Mouse (Mus musculus) liver, adult (tissue): ENCODE measurements around the gene Nras.

ENCODE experiments used
- GATA4 ChIP-seq: IDR thresholded peaks from 2 replicates; pipeline ENCODE4 v1.6.1; 2014; ENCODE audit warnings: mild to moderate bottlenecking, low read length; ENCODE audit not compliant: insufficient replicate concordance

Nras gene

DNA sequence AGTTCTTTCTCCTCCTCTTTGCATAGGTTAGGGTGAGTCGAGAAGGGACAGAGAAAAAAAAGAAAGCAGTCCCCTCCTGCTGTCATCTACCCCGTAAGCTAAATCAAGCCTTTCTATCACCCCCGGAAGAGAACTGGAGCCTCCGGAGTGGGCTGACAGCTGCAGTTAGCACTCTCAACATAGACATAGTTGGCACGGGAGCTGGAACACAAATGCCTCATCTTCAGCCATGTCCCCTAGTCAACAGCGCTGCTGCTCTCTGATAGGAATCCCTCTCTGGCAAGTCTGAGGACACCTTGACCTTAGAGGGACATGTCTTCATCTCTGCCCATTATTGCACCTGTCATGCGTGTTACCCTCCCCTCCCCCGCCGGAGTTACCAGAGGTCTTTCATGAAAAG is 21.2 kb downstream of the Nras start:
- TF ChIP-seq GATA4 = no peak

- no peak for TF ChIP-seq GATA4
Measured at GRCm38 (mm10) chr3:103081051-103081450, 23.0 kb downstream of the Nras start.

- no peak for TF ChIP-seq GATA4
Measured at GRCm38 (mm10) chr3:103081861-103082453, 23.9 kb downstream of the Nras start.

DNA sequence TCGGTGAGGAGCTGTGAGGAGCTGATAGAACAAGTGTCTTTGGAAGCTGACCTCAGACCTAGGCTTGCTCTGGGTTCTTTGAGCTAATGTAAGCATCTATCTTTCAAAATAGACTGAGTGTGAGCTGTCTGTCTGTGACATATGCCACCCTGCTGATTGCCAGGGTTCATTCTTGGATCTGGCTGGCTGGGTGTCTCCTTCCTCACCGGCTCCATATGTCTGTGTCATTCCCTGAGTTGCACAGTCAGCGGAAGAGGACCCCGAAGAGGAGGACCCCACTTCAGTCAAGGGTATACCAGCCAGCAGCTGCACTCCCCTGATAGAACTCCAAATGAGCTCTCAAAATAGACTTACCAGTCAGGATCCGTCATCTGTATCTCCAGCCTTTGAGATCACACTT is 24.7 kb downstream of the Nras start:
- no peak for TF ChIP-seq GATA4

DNA sequence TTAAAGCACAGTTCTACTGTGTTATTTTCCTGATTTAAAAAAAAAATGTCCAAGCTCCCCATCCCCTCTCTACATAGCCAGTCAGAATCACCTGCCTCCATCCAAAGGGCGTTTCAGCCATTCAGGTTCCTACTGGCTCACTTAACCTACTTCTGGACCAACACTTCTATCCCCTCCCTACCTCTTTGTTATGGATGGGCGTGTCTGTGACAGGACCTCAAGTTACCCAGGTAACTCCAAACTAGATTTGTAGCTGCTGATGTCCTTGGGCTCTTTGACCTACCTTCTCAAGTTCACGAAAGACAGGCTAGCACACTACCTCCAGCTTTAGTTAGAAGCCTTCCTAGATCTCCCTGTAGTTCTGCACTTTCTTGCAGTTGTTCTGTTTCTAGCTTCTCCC is 27.9 kb downstream of the Nras start:
- no peak for TF ChIP-seq GATA4

GRCm38 (mm10) chr3:103091753-103092152 is 33.7 kb downstream of the Nras start:
- no peak for TF ChIP-seq GATA4

GRCm38 (mm10) chr3:103098662-103099061 is 40.6 kb downstream of the Nras start:
- no peak for TF ChIP-seq GATA4

GRCm38 (mm10) chr3:103099667-103100066 is 41.6 kb downstream of the Nras start:
- TF ChIP-seq GATA4 = no peak

DNA sequence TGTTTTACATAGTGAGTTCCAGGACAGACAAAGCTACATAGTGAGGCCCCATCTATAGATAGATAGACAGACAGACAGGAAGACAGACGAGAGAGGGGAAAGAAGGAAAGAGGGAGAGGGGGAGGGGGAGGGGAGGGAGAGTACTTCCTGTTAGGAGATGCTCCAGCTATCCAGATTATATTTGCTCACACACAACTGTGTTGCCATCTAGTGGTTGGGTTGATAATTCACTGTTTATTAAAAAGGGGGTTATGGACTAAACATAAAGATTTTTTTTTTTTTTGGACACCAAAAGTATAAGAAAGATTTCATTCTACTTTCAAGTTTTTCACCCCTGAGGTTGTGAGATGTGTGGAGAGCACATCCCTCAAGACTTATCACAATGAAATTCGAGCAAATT is 42.6 kb downstream of the Nras start:
- TF ChIP-seq GATA4 = no peak

DNA sequence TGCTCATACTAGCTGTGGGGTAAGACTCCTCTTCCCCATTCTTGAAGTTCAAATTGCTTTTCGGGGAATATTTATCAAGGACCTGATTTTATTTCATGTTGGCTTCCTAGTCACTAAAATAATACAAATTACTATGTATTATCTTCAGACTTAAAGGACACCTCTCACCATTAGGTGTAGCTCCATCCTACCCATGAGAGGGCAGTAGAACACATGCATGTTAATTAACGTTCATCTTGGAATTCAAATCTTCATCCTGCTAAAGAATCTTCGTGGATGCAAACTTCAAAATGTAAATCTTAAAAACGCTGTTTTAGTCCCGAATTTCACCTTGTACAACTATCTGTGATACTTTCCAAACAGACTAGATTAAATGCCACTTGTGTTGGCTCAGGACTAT is 43.1 kb downstream of the Nras start:
- TF ChIP-seq GATA4 = no peak

DNA sequence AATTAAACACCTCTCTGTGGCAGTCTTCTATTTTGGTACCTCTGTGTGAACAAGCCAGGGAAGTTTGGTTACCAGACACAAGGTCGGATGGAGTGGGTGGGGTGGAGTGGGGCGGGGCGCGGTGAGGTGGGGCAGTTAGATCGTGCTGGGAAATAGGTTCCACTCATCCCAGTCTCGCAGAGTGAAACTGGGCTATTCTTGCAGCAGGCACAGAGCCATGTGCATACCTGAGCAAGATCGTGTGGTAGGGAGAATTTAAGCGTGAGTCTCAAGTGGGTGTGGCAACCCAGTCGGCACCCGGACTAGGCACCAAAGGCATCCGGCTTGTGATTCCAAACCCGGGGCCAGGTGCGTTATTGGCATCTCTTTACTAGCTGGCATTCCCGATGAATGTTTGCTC is 43.8 kb downstream of the Nras start:
- no peak for TF ChIP-seq GATA4

DNA sequence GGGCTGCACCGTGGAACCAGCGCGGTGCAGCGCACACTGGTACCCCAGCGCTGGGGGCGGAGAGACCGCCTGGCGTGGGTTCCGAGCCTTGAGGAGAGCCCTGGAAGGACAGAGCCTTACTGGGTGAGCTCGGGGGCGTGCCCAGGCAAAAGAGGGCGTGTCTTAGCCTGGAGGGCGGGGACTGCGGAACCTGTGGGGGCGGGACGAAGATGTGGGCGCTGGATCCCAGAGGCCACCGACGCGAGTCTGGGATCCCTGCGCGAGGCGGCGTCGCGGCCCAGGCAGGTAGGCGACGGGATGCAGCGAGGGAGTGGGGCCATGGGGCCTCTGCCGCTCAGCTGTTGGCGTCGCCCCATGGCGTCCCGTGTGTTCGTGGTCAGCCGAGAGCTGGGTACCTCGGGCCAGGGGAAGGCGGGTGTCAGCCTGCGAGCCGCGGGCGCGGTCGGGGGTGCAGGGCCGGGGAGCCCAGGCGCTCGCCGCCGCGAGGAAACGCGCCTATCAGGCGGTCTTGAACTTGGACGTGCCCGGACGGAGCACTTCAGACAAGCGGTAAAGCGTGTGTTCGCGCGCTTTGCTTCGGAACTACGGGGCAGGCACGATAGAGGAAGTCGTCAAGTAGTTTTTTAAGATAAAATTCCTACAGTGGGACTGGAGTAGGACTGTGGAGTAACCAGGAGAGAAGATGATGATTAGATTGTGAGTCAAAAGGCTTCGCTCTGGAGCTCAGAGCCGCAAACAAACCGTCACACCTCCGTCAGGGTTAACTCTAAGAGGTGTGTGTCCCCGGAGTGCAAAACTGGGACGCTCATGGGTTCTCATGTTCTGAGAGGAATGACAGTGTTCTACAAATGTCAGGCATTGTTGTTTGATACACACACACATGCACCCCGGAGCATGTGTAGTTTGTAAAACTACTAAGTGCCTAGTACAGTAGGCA is 44.6 kb downstream of the Nras start, which contains the start of gene Dennd2c:
Gene Dennd2c (plus strand): TSS at position 151 of the 937 bp plus-strand sequence.
- no peak; the same call in 1 of the 2 replicates for TF ChIP-seq GATA4

- TF ChIP-seq GATA4 = no peak
Measured at GRCm38 (mm10) chr3:103107565-103108240, 49.6 kb downstream of the Nras start.

- no peak for TF ChIP-seq GATA4
Measured at GRCm38 (mm10) chr3:103112216-103112615, 54.1 kb downstream of the Nras start.
